8 mouse cellular contexts compared by ENCODE assay signal in the genomic region with DNA sequence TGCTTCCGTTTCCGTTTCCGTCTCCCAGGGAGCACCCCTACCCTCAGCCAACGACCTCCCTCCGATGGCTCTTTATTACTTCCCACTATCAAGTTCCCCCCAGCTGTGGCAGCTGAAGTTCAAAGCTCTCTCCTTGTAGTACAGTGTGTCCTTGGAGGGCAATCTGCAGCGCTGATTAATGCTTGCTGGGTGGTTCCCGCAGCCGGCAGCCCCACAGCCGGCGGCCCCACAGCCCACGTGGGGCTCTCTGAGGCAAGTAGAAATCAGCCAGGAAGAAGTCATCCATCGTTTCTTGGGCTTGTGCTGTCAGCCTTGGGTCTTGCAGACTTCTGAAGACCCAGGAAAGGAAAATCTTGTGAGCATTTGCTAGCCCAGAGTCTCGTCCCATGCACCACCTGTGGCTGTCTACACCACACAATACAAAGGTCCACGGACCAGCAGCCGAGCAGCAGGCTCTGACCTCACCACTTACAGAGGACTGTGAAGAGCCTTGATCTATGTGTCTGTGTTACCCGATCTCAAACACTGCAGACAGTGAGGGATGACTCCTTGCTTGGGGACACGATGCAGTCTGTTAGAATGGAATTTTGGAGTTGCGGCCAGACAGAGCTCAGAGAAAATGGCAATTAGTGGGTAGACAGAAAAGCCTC.
DNase-seq lines count a peak whose midpoint lies in the region; ATAC-seq lines count a peak whose summit lies in the region.

No protein-coding gene starts in this region.

- intact Hi-C loops in heart, postnatal 10 days (cut with DNase I), result no loop called here

- DNase-seq in T-cell, adult 2 months (ENCODE audit: low spot score), result peak; percentile 10
- peak; percentile 77 for DNase-seq in embryo, embryonic 11 days
- DNase-seq in heart, postnatal 10 days, result peak; percentile 44 to 56
- DNase-seq in kidney, postnatal 25 days, result peak; percentile 30 to 79
- DNase-seq in mesoderm, embryonic 11.5 days (ENCODE audit: low read depth, low spot score), result peak; percentile 81
- DNase-seq in thymus, postnatal 4 days, result peak; percentile 52
- no peak for DNase-seq in left cerebral cortex, adult 8-10 months (ENCODE audit: low spot score in 2 of 2)

- ATAC-seq in cerebellum, adult (ENCODE audit: insufficient number of reproducible peaks, low FRiP score, low TSS enrichment), result no peak

Comparison
In these comparisons a context has a peak if more than half of its experiments do, and no peak if none do; other contexts are left out.
1. DNase-seq: peak in T-cell, adult 2 months (single experiment), embryo, embryonic 11 days (single experiment), heart, postnatal 10 days (2 of 2), kidney, postnatal 25 days (2 of 2), mesoderm, embryonic 11.5 days (single experiment) and thymus, postnatal 4 days (single experiment); none in left cerebral cortex, adult 8-10 months (0 of 2).